Mouse (Mus musculus): Measurements from ENCODE around the gene Olfr1406.

Olfr1406 gene

DNA sequence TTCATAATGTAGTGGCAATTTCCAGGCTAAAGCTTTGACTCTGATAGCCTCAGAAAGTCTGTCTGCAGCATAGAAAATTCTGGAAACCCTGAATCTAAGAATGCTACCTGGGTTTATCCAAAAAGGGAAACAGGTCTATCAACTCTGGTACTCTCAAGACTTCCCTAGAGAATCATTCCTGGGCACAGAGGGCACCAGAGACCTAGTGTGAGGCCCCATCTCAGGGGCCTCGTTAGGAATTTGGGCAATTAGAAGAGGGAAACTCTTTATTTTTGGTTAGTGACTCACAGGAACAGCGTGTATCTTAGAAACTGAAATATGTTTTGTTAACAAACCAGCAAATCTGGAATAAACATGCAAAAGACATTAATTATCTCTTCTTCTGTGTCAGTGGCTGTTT lies 53.2 kb downstream of the Olfr1406 start, which contains the start of gene Olfr1408:
Olfr1408 (minus strand) TSS at position 101 of the 400 bp plus-strand sequence.
- H3K36me3 ChIP-seq (ENCODE audit: insufficient read depth, low read length), result no peaks in the 10 kb centered on the region
- H3K9me3 ChIP-seq (ENCODE audit: low read length), result no peaks in the 10 kb centered on the region
- no peak within 1 kb of the TSS for H3K4me3 ChIP-seq (replicated peaks; ENCODE audit: low read length)
- H3K4me1 ChIP-seq (replicated peaks; ENCODE audit: low read depth, low read length), result no peaks in the 10 kb centered on the region
- no peak for TF ChIP-seq CTCF (conservative IDR thresholded peaks at IDR 0.05; ENCODE audit: low read length)
- no peak for TF ChIP-seq NANOG (IDR thresholded peaks at IDR 0.05; ENCODE audit: borderline replicate concordance, low read length)
- no peak for TF ChIP-seq POU5F1 (IDR thresholded peaks at IDR 0.05; ENCODE audit: borderline replicate concordance, low read length)
- H3K27me3 ChIP-seq (ENCODE audit: insufficient read depth, low read length), result no peaks in the 10 kb centered on the region
